Mouse (Mus musculus) ES-E14 (cell line): Measurements from ENCODE around the gene Olfr1472.

Experiments
- CHD2 ChIP-seq: IDR thresholded peaks from 2 replicates; pipeline ENCODE4 v1.6.1; 2014; ENCODE audit warnings: mild to moderate bottlenecking, low read depth, low read length, inconsistent platforms
- HCFC1 ChIP-seq: IDR thresholded peaks from 2 replicates; pipeline ENCODE4 v1.6.1; 2012; ENCODE audit warnings: low read length, inconsistent platforms, borderline replicate concordance; ENCODE audit not compliant: insufficient read depth
- MAFK ChIP-seq: IDR thresholded peaks from 2 replicates; pipeline ENCODE4 v1.6.1; 2014; ENCODE audit warnings: mild to moderate bottlenecking, low read depth, low read length, inconsistent platforms; ENCODE audit not compliant: insufficient read depth
- ZC3H11A ChIP-seq: IDR thresholded peaks from 2 replicates; pipeline ENCODE4 v1.6.1; 2012; ENCODE audit warnings: low read depth, mild to moderate bottlenecking, inconsistent platforms, low read length, borderline replicate concordance

GRCm38 (mm10) chr19:13480096-13480495 is 24.2 kb upstream of the Olfr1472 start, which contains the start of gene Olfr1475:
- TF ChIP-seq CHD2 (no peak), MAFK (no peak), HCFC1 (no peak), ZC3H11A (no peak)
